Mouse (Mus musculus): ENCODE data around the gene Aldh1a2.
A peak's percentile ranks its signal among the peaks of the same experiment; 100 is the strongest.

The Aldh1a2 gene

DNA sequence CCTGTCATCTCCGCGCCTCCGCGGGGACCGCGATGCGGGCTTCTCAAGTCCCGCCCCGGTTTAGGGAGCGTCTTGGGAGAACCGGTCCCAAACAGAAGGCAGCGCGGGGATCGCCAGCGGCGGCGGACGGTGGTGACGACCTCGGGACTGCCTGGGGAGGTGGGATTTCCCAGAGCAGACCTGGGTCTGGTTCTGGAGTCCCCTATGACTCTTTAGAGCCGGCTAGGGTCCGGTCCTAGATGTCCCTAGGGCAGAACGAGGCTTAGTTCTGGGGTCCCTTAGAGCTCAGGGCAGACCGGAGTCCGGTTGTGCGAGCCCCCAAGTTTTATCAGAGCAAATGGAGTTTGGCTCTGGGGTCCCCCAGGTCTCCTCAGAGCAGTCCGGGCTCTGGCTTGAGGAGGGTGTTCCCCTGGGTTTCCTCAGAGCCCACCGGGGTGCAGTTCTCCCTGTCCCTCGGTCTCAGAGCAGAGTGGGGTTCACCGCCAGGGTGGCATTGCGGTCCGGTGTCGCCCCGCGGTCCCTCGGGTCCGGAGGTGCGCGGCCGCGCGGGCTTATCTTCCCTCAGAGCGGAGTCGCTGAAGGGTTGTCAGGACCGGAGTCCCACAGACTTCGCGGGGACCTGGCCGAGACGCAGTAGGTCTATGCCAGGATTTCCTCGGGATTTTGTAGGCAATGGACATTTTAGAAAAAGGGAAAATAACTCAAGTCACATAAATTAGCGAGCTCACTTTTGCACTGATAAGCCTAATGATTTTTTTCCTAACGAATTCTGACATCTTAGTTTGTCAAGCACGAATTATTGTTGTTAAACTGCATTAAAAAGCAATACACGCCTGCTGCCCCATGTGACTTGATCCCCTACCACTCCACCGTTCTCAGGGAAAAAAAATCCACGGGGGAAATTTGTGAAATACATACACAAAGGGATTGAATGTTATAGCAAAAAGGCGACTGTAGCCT is 727 bp downstream of the Aldh1a2 start:
- DNase-seq: peak; percentile 9 to 26

GRCm38 (mm10) chr9:71216996-71217792 is 1.6 kb downstream of the Aldh1a2 start:
- DNase-seq: no peak

DNA sequence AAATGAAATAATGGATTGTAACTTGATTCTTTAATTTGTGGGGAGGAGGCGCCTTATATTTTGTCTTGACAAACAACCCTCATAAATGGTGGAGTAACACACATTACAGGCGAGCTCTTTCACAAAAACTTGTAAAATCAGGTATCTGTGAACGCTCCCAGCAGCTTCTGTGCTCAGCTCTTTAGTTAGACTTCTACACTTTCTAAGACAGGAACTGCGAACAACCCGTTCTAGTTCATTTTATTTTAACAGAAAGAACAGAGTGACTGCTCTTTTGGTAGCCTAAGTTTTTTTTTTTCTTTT is 2.2 kb downstream of the Aldh1a2 start:
- no peak for DNase-seq

GRCm38 (mm10) chr9:71219161-71219560 is 3.6 kb downstream of the Aldh1a2 start:
- no peak for DNase-seq

- no peak for DNase-seq
Measured at GRCm38 (mm10) chr9:71220401-71220800, 4.8 kb downstream of the Aldh1a2 start.

DNA sequence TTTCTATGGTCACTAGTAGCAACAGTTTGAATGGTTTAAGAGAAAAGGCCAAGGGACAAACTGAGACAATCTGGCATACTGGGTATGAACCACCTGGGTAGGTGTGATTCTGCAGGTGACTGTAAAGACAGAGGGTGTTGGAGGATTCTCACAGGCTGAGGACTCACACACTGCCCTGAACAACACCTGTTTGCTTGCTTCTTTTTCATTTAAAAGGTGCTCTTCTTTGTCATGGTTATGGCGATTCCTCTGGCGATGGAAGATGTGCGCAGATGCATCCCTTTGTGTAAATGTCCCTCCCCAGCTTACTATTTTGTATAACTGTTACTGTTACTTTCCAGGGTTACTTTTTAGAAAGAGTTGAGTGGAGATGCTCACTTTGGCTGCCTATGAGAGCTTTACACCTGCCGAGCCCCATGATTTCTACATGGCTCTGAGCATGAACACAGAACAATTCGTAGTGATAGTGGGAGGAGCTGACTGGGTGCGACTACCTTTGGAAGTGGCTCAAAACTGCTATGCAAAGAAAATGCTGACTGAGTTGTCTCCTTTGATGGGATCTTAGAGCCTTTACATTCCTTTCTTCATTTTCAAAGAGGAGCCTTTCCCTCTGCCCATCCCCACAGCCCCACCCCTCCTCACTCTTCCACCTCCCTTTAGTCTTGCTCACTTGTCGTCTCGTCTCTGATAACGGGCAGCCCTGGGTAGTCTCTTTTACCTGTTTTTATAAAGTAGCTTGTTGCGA is 11.8 kb downstream of the Aldh1a2 start:
- no peak for DNase-seq

GRCm38 (mm10) chr9:71230011-71230410 is 14.4 kb downstream of the Aldh1a2 start:
- no peak for DNase-seq

- DNase-seq: no peak
Measured at GRCm38 (mm10) chr9:71236540-71236939, 21.0 kb downstream of the Aldh1a2 start.

DNA sequence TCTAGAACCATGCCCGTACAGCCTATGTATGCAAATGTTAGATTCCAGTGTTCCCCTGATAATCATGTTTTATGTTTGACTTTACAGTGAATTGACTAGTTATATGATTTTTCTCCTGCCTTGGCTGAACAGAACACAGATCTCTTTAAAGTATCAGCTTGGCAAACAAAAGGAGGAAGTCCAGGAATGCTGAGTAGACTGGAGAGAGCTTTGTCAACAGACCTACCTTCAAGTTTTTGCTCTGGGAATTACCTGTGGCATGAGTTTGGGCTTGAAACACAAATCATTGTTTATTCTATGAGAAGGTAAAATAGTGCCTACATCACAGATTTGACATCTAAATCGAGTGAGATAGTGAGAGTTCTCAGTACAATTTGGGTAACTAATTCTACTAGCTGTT is 24.3 kb downstream of the Aldh1a2 start:
- DNase-seq: no peak

GRCm38 (mm10) chr9:71241515-71242411 is 26.2 kb downstream of the Aldh1a2 start:
- no peak for DNase-seq

- no peak for DNase-seq
Measured at GRCm38 (mm10) chr9:71242412-71242781, 26.8 kb downstream of the Aldh1a2 start.

GRCm38 (mm10) chr9:71254380-71254779 is 38.8 kb downstream of the Aldh1a2 start:
- no peak for DNase-seq

DNA sequence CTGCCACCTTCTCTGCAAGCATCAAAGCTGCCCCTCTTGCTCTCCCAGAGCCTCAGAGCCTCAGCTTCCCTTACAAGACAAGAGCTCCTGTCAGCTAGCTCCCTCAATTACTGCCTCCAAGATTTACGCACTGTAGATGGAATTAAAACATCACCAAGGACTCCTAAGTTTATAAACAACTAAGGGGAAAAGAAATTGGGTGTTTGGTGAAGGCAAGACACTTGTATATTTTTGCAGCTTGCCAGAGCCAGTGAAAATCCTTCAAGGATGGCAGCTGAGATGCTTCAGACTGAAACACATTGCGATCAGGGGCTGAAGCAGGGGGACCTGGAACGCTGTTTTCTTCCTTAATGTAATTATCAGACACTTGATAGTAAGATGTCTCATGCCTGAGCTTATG is 47.1 kb downstream of the Aldh1a2 start:
- DNase-seq: no peak

- DNase-seq: no peak
Measured at GRCm38 (mm10) chr9:71269711-71270110, 54.1 kb downstream of the Aldh1a2 start.

- DNase-seq: no peak
Measured at GRCm38 (mm10) chr9:71270205-71270604, 54.6 kb downstream of the Aldh1a2 start.

GRCm38 (mm10) chr9:71276149-71276721 is 60.6 kb downstream of the Aldh1a2 start:
- no peak for DNase-seq

DNA sequence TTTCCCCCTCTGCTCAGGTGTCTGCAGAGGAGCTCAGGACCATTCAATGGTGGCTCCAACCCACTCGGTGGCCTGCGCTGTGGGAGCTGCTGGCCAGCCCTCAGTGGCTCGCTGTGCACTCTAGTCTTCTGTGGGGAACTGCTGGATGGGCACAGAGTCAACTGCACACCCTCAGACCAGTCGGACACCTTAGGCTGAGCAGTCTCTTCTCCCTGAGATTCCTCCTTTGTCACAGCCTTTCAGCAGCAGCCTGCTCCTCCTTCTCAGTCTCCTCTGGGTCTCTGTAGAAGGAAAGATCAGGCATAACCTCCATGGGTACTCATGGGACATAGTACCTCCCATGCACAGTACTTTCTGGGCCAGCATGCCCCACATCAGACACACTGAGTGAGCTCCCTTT is 63.2 kb downstream of the Aldh1a2 start:
- DNase-seq: no peak

DNA sequence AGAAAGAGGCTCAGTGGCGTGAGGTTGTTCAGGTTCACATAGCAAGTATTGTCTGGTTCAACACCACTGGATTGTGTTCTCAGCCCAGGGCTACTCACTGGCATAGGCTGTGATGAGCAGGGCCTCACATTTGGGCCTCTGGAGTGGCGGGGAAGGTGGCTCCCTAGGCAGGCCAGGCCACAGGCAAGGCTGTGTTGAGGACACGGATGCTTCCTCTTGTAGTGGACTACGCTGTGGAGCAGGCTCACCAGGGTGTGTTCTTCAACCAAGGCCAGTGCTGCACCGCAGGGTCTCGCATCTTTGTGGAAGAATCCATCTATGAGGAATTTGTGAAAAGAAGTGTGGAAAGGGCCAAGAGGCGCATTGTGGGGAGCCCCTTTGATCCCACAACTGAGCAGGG is 67.6 kb downstream of the Aldh1a2 start:
- DNase-seq: no peak

- DNase-seq: no peak
Measured at GRCm38 (mm10) chr9:71285231-71285630, 69.6 kb downstream of the Aldh1a2 start.

GRCm38 (mm10) chr9:71286420-71286819 is 70.8 kb downstream of the Aldh1a2 start:
- no peak for DNase-seq

GRCm38 (mm10) chr9:71288738-71289137 is 73.1 kb downstream of the Aldh1a2 start:
- no peak for DNase-seq

DNA sequence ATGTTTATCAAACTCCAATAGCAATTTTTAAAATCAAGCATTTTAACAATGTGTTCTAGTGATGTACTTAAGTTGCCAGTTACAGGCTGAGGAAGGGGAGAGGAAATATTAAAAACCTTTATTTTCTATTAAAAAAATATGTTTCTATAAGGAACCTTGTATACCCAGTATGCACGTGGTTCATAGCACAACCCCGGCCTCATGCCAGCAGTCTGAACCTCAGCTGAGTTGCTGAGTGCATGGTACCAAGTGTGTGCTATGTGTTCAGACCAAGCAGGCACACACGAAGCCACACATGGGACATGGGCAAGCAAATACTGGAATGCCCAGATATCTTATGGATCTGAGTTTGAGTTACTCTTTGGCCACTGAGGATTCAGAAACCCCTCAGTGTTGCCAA is 74.2 kb downstream of the Aldh1a2 start:
- DNase-seq: no peak
